Mouse (Mus musculus): ENCODE measurements at regions not wholly inside any gene's neighbourhood (a gene's known extent, or its start where the extent isn't known, plus 50 kb on each side); places are given as distances from the start of the nearest gene placed in this dataset.

DNA sequence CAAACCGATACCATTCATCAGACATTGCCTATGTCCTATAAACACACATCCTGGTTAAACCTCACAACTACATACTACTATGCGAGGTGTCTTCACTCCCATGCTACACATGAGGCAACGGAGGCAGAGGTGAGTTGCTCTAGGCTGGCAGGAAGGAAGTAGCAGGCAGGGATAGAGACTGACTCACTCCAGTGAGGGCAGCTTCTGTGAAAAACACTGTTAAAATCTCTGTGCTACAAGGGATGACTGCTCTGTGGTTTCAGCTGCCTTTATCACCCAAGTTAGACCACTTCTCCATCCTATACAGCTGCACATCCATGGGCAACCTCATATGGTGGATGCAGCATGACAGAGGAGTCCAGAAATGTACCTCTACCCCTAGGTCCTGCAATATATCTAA lies 91.0 kb upstream of the Sgk1 start:
- TF ChIP-seq CTCF (conservative IDR thresholded peaks at IDR 0.05; ENCODE audit: insufficient read depth, insufficient read length, low read depth, low read length) (no peak), POLR2A (IDR thresholded peaks at IDR 0.05; ENCODE audit: low read depth, low read length) (no peak)

Data from kidney, adult 2 months (tissue).